Mouse (Mus musculus) thymus, postnatal 36 days (tissue): ENCODE measurements around the gene Cyp2d40.
A peak's percentile ranks its signal among the peaks of the same experiment; 100 is the strongest.
"Not testable (repeated sequence)": the region's sequence is repeated elsewhere in the genome, so short reads cannot be mapped to it uniquely, and the experiment has no call there.

Experiments
- DNase-seq, 2 experiments: peaks; one replicate each; pipeline ENCODE4 v3.0.0; 2022; ENCODE audit warnings: mixed read lengths in 2 of 2

Gene Cyp2d40

DNA sequence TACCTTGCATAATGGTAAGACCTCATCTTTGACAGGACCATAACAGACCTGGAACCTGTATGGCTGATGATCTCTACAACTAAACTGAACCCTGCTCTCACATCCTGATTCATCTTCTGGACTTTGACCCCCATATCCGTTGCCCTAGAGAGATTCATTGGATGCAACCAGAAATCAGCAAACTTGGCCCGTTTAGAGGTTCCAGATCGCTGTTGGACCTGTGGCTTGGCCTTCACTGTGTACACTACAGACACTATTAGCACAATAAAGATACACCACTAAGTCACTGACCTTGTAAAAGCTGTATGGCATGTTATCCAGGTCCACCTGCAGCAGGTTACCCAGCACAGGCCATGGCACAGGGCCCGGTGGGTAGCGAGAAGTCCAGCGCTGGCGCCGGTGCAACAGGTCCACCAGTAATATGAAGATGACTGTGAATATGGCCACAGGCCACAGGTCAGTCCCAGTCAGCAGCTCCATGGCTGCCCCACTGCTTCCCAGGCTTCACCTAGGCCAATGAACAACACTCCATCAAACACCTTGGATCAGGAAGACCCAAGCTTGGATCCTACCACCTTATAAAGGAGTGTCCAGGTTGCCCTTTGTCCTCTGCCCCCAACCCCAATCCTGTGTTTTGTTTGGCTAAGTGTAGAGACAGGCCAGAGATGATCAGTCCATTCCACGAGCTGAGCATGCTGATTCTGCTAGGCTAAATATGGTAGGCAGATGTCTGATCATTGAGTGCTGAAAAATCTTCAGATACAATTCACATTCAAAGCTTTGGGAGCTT is at the start of gene Cyp2d40:
Gene Cyp2d40, minus strand, starts transcription at position 553 of the 790 bp plus-strand sequence.
- DNase-seq, result no peak

DNA sequence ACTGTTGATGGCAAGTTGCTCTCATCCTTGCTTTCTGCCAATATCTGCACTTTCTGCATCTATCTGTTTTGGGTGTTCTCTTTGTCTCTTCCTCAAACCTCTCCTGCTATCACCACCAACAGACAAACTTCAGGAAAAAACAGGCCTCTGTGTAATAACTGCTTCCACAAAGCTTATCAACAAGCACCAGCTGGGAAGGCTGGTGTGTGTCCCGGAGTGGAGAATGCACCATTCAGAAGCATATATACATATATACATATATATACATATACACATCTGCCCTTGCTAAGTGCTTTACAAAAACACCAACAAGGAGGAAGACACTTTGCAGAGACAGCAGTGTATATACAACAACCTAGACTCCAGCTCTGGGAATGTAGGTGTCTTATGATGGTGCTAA is 46.6 kb upstream of the Cyp2d40 start:
- no peak for DNase-seq

DNA sequence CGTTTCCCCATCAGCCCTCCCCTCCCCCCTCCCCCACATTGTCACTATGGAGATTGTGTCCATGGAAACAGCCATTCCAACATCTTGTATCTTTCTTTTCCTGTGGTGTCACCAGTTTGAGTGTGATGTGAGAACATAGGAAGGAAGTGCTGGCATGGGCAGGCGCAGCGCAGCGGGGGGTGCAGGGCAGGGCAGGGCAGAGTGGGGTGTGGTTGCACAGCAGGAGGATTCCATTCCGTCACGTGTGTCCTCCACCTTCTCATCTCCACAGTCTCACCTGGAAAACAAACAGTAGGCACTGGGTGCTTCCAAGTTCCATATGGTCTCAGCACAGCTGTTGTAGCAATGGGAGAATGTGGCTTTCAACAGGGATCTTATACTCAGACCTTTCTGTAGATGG is 45.5 kb upstream of the Cyp2d40 start:
- DNase-seq, result no peak

DNA sequence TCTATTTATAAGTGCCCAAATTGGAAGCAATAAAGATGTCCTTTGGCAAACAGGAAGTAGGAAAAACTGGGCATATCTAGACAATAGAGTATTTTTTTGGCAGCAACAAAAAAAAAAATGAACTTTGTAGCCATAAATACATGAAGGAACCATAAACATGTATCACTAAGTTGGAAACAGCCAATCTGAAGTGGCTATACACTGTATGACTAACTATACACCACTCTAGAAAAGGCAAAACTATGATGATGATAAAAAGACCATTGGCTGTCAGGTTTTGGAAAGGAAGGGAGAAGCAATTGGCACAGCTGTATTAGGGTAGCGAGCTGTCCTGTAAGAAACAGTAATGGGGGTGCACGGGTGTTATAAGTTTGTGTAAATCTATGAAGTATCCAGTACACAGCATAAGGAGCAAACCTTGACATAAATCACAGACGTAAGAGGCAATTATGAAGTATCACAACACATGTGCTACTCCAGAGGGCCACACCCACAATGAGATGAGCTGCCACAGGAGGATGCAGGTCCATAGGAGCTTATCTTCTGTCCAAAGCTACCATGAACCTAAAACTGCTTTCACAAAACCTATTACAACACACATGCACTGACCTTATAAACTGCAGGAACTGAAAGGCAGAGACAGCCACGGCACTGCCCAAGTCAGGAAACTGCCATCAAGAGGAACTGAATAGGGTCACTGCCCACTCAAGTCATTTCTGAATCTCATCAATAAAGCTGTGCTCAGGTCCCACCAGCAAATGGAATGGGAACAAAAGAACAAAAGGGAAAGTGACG is 43.2 kb upstream of the Cyp2d40 start:
- no peak for DNase-seq

DNA sequence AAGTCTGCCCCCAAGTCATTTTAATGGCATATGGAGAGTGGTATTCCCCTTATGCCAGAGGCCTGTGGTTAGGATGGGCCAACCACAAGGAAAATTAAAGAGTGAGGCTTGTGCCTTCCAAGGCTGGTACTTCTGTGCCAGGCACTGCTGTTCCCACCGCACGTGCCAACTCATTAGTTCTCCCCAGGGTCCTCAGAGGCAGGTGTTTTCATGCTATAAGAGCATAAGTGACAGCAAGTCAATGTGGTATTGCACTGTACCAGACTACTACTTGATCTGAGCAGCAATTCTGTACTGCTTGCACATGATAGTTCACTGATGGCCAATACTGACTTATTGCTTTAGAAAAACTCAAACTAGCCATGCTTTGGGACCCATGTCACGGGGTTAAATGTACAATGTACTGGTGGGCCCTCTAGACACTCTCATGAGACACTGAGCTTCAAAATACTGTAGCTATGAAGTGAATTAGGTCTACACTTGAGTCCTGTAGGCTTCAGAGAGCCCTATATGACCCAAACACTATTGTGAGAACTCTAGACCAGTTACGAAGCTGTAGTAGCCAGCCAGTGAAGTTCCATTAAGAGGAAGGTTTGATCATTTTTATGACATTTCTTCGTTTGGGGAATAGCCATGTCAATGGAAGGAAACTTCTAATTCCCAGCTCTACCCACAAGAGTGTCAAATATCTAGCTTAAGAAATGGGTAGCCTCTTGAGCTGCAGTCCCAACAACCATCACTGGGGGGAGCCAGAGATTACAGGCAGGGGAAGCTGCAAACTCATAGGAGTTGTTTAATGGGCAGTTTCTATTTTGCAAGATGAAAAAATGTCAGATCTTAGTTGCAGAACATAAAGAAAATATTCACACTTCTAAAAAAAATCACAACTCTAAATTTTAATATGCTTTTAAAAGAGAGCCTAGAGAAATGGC is 41.0 kb upstream of the Cyp2d40 start:
- peak; percentile 67 to 78 for DNase-seq

DNA sequence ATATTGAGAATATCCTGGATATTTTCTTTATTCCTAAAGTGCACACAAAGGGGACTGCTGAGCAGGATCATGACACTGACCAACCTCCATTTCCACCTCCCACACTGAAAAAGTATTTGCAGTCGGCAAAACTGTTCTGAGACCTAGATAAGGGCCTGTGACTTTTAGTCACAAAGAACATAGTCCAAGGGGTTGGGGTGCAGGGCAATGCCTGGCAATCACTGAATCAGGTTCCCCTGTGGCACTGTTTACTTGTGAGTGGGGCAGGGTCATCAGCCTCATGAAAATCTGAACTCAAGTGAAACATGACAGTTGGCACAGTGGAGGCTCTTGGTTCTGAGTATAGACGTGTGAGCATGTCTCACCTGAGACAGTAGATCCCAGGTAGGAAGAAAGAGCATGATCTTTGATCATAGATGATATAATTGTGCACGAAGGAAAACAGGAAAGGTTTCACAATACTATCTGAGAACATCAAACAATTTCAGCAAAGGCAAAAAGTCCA is 32.0 kb upstream of the Cyp2d40 start:
- no peak for DNase-seq

DNA sequence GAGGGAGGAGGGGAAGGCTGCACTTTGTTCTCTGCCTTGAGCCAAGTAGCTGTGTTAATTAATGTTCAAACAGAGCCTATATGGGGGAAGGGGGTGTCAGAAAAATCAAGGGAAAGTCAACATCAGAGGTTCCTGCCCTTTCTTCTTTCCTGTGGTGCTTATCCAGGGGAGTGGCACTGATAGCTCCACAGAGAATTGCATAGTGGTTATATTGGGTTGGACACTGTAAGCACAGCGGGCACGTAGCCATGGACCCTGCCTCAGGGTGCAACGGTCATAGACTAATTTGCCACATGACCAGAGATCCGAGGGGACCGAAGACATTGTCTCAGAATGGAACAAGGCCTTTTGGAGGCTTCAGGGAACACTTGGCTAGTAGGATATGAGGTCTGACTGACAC is 30.3 kb upstream of the Cyp2d40 start, which contains the start of gene Cyp2d26:
Gene Cyp2d26, minus strand, starts transcription at position 18 of the 400 bp plus-strand sequence.
- no peak for DNase-seq

DNA sequence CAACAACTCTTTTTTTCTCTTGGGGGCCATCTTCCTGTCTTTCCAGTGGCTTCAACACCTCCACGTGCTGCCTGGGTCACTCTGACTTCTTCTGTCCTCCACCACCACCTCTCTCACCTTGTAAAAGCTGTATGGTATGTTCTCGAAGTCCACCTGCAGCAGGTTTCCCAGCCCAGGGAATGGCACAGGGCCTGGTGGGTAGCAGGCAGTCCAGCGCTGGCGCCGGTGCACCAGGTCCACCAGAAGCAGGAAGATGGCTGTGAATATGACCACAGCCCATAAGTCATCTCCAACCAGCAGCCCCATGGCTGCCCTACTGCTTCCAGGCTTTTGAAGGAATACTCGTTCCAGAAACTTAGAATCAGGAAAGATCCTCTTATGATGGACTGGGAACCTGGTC is 29.9 kb upstream of the Cyp2d40 start:
- DNase-seq, result no peak

DNA sequence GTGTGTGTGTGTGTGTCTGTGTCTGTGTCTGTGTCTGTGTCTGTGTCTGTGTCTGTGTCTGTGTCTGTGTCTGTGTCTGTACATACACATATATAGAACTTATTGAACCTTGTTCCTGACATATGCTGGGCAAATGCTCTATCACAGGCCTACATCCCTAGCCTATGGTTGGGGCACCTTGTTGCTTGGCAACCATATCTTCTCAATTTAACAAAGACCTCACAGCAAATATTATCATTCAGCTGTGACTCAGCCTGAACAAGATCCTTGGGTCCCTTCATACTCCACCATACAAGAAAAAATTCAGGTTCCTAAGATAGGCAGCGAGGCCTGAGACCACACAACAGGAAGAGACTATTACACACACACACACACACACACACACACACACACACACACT is 29.5 kb upstream of the Cyp2d40 start:
- DNase-seq, result no peak

DNA sequence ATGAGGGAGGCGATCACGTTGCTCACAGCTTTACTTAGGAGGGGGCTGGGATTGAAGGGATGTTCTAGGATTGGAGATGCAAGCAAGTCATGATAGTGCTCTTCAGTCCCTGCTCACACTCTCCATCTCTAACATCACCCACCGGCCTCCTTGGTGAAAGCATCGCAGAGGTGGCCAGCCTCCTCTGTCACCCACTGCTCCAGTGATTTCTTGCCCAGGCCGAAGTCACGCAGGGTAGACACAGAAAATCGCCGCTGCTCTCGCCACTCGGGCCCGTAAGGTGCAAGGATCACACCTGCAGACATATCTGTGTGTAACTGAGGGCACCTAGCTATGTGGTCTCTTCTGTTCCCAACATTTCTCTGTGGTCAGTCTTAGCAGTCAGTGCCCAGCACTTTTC is 28.6 kb upstream of the Cyp2d40 start:
- no peak for DNase-seq

DNA sequence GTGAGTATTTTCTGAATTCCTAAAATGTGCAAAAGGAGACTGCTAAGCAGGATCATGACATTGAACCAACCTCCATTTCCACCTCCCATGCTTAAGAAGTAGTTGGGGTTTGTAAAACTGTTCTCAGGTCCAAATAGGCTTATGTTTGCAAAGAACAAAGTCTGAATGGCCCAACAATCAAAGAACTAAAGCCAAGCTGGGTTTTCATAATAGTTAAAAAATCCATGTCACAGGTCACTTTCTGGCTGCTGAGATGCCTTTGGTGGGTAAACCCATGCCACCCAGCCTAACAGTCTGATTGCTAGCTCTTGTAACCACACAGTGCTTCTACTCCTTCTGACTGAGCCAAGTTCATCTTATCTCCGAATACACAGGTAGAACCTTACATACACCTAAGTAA is 20.6 kb upstream of the Cyp2d40 start:
- no peak for DNase-seq

DNA sequence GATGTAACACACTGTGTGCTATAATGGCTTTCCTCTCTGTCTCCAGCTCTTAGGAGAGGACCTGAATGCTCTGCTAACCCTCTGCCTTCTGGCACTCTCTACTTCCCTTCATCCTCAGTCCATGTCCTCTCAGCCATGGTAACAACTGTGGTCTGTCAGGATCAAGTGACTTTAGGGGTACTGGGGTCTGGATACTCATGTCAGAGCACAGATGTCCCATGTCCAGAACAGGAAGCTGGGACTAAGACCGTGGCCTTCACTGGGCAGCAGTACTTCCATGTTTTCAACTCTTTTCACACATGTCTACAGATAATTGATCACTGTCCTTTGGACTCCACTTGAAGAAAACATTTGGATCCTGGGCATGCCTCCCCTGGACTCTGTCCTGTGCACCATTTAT is 19.8 kb upstream of the Cyp2d40 start:
- DNase-seq, result no peak

DNA sequence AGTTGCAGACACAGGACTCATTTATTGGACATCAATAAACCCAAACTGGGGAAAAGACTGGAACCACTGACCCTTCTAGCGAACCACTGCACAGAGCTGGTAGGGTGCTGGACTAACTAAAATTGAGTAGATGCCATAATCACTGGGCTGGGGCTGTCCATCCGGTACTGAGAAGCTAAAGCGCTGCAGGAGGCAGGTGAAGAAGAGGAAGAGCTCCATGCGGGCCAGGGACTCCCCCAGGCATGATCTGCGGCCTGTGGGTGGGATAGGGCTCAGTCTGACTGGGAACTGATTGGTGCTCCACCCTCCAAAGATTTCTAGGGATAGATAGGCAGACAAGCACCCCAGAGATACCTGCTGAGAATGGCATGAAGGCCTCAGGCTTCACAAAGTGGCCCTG is 13.9 kb upstream of the Cyp2d40 start:
- not testable (repeated sequence) for DNase-seq

DNA sequence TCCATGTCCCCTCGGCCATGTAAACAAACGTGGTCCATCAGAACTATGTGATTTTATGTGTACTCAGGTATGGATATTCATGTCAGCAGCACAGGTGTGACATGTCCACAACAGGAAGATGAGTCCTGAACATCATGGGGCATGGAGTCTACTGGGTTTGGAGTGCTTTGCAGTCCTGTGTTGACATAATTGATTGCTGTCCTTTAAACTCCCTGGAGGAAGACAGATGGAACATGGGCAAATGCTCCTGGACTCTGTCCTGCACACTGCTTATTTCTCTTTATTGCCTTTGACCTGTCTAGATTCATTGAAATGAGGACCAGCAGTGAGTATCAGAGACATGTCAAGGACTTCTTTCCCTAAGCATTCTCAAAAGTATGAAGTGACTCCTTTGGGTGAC is 2.0 kb upstream of the Cyp2d40 start:
- DNase-seq, result no peak

DNA sequence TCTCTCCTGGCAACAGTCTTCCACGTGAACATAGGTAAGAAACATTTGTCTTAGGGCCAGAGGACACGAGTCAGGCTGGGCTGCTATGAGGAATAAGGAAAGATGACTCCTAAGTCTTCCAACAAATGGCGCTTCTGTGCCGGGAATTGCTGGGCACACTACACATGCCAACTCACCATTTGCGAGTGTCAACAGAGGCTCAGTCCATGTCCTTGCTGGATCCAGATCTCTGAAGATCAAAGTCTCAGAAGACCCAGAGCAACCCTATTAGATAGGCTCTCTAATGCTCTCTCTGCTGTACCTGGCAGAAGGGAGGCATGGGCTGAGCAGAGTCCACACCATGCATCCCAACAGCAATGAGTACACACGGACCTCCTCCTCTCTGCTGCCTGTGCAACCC is 898 bp upstream of the Cyp2d40 start:
- DNase-seq, result no peak

DNA sequence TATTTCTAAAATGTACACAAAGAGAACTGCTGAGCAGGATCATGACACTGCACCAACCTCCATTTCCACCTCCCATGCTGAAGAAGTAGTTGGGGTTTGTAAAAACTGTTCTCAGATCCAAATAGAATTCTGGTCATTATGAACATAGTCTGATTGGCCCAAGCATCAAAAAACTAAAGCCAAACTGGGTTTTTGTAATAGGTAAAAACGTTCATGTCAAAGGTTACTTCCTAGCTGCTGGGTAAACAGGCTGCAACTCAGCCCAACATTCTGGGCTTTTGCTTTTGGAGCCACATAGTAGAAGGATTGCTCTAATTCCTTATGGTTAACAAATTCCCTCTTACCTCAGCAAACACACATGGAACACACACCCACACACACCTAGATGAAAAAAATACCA is 15.8 kb downstream of the Cyp2d40 start:
- DNase-seq, result no peak

DNA sequence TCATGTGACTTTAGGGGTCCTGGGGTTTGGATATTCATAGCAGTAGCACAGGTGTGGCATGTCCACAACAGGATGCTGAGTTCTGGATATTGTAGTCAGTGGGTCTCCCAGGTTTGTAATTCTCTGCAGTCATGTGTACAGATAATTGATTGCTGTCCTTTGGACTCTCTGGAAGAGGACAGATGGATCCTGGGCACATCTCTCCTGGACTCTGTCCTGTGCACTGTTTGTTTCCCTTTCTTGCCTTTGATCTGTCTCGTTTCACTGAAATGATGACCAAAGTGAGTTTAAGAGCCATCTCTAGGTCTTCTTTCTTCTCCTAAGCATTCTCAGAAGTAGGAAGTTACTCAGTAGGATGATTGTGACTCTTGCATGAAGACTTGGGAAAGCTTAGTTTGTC is 16.5 kb downstream of the Cyp2d40 start:
- no peak for DNase-seq

DNA sequence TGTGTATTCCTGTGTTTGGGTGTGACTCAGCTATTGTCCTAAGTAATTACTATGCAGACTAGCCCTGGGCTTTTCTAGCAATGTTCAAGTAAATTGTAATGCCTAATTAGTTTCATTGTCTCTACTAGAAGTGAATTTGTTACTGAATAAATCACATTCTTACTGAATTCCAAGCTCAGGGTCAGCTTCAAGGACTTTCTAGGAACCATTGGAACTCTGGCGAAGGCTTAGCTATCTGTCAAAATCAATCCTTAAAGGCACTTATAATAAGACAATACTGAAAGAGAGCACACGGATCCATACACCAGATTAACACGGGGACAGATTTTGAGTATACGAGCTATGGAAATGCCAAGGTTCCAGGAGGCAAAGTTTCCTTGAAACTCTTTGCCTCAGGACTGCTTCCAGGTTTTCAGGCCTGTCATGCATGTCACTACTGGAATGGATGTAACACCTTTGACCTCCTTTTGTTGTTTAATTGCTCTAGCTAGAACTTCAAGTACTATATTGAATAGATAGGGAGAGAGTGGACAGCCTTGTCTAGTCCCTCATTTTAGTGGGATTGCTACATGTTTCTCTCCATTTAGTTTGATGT is 30.6 kb downstream of the Cyp2d40 start:
- DNase-seq, result not testable (repeated sequence)
